Mouse (Mus musculus) kidney, adult 9 months (tissue): ENCODE measurements around the gene Polr2a.

Experiments used
- DNase-seq: peaks from one replicate; pipeline ENCODE4 v3.0.0; 2022

The Polr2a gene

DNA sequence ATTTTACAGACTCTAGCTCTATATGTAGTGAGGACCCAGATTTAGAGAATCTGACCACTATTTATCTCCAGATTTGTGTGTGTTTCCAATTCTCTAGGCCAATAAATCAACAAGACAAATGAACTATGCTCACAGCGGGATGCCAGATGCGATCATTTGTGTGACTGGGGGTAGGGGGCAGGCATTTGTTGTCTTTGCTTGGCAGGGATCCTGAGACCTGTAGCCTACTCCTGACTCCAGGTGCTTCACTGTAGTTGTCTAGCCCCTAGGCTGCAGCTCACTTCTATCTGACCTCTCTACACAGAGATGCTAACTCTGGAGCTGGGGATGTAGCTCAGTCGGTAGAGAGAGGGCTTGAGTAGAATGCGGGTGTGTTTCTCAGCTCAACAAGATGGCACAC lies 23.4 kb upstream of the Polr2a start:
- no peak for DNase-seq

DNA sequence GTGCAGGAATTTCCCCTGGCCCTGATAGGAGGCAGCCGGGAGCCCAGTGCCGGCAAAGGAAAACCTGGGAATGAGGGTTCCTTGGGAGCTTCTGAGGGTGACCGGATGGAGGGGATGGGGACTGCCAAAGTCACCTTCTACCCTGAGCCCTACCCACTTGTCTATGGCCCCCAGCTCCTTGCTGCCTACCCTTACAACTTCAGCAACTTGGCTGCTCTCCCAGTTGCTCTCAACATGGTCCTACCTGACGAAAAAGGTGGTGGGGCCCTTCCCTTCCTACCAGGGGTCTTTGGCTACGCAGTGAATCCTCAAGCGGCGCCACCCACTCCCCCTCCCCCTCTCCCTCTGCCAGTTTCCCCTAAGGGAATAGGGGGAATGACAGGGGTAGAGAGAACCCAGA lies 20.5 kb upstream of the Polr2a start:
- no peak for DNase-seq

DNA sequence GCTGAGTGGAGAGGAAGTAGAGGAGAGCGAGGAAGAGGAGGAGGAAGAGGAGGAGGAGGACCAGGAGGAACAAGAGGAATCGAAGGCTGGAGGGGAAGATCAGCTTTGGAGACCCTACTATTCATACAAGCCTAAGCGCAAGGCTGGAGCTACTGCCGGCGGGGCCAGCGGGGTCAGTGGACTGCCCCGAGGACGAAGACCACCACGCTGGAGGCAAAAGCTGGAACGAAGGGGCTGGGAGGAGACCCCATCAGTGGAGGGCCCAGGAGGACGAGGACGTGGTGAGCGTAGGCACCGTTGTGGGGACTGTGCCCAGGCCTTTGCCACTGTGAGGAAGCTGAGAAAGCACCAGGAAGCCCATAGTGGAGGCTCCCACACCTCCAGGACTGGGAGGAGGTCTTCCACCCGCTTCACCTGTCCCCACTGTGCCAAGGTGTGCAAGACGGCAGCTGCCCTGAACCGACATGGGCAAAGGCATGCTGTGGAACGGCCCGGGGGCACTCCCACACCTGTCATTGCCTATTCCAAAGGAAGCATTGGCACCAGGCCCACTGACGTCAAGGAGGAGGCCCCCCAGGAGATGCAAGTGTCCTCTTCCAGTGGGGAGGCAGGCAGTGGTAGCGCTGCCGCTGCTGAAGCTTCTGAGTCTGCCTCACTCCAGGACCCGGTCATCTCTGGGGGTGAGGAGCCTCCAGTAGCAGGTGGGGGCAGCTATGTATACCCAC lies 20.0 kb upstream of the Polr2a start:
- DNase-seq = no peak

DNA sequence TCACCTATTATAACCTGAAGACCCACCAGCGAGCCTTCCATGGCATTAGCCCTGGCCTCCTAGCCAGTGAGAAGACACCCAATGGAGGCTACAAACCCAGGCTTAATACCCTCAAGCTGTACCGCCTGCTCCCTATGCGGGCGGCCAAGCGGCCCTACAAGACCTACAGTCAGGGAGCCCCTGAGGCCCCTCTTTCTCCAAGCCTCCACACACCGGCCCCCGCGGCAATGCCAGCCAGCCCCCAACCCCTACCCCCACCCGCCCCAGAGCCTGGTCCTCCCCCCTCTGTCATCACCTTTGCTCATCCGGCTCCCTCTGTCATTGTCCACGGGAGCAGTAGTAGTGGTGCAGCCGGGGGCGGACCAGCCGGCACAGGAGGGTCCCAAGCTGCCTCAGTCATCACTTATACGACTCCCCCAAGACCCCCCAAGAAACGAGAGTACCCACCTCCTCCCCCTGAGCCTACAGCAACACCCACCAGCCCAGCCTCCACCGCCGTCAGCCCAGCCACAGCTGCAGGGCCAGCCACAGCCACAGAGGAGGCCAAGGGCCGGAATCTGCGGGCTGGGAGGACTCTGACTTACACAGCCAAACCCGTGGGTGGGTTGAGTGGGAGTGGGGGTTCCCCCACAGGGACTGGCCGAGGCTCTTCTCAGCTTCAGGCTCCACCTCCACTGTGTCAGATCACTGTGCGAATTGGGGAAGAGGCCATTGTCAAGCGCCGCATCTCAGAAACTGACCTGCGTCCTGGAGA lies 19.2 kb upstream of the Polr2a start:
- DNase-seq = no peak

DNA sequence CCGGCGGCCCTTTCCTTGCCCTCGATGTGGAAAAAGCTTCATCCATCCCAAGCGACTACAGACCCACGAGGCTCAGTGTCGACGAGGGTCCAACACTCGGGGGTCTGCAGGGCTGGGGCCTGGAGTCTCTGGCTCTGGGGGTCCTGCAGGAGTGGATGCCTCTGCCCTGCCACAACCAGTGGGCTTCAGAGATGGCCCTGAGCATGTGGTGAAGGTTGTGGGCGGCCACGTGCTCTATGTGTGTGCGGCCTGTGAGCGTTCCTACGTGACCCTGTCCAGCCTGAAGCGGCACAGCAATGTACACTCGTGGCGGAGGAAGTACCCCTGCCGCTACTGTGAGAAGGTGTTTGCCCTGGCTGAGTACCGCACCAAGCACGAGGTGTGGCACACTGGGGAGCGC lies 18.1 kb upstream of the Polr2a start:
- no peak for DNase-seq

DNA sequence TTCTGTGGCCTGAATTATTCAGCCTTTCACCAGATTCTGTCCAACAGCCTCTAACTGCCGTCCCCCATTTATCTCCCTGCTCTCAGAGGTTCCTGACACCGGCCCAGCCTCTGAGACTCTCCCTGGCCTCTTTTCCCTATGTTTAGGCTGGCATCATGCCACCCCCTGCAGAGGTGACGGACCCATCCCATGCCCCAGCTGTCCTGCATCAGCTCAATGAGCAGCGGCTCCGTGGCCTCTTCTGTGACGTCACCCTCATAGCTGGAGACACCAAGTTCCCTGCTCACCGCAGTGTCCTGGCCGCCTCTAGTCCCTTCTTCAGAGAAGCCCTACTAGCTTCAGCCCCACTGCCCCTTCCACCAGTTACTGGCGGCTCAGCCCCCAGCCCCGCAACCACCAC lies 17.3 kb upstream of the Polr2a start:
- no peak for DNase-seq

DNA sequence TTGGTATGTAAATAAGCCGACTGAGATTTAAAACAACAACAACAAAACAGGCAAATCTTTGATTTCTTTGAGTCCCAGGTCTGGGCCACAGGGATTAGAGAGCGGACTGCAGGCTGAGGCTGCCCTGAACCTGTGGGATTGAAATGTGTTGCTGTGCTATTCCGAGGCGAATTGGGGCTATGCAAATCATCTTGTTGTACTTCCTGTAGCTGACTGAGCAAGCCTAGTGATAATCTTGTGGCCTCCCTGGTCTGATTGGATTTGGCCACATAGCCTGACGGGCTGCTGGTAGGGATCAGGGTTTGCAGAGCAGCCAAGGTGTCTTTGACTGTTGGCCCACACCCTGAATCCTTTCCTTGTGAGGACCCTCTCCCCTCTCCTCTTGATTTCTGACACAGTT lies 16.5 kb upstream of the Polr2a start:
- DNase-seq = no peak

DNA sequence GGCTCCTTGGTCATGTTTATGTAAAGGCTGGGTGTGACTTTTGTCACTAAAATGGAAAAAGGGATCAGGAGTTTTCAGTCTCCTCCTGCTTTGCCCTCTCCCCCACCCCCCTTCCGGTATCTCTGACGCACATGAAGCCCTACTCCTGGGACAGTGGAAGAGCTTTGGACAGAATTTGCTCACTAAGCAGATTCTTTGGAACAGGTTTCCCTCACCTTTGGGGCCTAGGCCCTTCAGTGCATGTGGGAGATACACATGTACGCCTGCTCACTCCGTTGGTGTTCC lies 9.1 kb upstream of the Polr2a start:
- peak; percentile 19 for DNase-seq

DNA sequence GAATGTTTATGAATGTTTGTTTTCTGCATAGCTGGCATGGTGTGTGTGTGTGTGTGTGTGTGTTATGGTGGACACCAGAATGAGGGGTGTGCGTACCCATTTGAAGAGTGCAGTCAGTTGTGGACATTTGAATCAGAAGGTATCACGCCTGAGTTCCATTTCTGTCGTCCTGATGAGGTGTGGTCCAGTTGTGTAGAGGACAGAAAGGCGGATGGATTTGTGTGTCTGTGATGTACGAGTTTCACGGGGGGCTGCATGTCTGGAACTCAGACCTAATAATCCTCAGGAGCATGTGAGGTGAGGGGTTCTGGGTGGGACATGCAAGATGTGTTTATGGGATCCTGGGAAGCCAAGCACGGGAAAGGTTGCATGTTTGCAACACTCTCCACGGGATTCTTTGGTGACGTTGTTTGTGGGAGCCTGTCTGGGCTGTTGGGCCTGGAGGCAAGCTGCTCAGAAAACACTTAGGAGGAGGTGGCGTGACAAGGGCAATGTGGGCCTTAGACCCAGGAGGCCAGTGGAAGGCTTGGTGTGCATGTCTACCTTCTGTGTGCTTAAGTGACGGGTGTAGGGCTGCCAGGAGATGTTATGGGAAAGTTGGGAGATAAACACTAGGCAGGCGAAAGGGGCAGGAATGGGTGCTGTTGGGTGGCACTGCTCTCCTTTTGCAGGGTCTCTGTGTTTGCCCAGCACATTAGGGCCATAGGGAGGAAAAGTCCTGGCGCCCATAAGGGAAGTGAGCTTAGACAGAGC lies 8.6 kb upstream of the Polr2a start:
- peak; percentile 20 for DNase-seq

DNA sequence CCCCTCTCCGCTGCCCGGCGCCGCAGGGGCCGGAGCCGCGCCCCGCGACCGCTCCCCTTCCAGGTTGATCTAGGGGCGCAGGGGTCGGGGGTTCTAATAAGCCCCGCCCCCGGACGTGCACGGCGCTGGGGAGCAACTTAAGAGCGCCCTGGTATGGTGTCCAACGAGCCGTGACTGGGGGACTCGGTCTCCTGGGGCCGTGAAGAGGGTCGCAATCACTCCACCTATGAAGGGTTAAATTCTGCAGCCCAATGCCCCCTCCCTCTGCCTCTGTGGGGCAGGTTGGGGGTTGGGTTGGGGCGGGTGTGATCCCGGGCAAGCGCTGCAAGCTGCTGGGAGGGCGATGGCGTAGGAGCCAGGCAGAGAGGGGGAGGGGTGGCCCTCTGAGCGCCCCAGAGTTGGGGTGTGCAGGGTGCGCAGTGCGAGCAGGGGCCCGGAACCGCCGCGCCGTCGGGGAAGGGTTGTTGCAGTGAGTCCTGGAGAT lies 7.7 kb upstream of the Polr2a start:
- DNase-seq = peak; percentile 68

DNA sequence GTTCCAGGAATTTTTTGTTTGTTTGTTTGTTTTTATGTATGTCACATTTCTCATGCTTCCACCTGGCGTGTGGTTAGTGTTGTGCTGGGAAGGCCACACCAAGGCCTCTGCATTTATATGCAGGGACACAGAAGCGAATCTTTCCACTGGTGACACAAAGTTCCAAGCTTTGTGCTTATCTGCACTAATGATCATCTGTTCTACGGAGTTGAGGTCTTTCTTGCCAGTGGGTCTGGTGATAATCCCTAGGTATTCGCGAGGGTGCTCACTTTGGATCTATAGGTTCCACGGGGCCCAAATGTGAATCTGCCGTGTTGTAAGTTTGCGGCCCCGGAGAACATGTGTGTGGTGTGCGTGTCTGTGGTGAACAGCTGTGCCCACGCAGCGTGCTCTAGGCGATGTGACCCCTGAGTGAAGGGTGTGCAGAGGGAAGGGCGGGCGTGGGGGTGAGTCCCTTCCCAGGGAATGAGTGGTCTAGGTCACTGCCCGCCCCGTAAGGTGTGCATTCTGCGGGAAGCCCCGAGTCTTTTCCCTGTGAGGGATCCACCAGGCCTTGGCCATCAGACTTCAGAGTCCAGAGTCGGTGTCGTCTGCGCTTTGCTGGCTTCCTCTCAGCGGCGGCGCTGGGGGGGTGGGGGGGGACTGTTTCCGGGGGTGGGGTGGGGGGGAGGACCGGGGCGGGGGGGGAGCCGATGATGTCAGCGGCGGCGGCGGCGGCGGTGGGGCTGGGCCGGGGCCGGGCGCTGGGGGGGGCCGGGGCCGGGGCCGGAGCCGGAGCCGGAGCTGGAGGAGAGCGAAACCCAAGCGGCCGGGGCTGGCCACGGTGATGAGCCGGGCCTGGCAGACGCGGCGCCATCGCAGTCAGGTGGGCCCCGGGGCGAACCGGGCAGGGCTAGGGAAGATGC lies 7.0 kb upstream of the Polr2a start, which contains the start of gene Zbtb4:
Zbtb4 (plus strand) TSS at position 692 of the 905 bp plus-strand sequence.
- DNase-seq = peak; percentile 49

DNA sequence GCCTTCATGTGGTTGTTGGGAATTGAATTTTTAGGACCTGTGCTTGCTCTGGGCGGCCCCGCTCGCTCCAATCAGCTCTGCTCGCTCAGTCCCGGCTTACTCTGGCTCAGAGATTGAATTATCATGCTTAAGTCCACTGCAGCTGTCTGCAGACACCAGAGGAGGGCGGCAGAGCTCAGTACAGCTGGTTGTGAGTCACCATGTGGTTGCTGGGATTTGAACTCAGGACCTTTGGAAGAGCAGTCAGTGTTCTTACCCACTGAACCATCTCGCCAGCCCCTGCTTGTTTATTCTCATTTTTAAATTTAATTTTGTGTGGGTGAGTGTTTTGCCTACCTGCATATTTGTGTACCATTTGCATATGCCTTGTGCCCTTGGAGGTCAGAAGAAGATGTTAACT lies 5.1 kb upstream of the Polr2a start:
- DNase-seq = no peak

DNA sequence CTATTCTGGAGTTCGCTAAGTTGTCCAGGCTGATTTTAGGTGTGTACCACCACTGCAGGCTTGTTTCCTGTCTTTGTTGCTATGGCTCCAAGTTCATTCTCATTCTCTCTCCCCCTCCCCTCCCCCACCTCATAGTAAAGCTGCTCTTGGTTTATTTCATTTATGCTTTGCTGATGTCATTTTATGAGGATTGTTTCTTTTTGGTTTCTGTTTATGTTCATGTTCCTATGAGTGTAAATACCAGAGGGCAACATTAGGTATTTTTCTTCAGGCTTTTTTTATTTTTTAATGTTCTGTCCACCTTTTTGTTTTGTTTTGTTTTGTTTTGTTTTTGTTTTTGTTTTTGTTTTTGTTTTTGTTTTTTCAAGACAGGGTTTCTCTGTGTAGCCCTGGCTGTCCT lies 3.4 kb upstream of the Polr2a start, which contains the start of gene Slc35g3:
Slc35g3 (minus strand) TSS at position 101 of the 400 bp plus-strand sequence.
- no peak for DNase-seq

DNA sequence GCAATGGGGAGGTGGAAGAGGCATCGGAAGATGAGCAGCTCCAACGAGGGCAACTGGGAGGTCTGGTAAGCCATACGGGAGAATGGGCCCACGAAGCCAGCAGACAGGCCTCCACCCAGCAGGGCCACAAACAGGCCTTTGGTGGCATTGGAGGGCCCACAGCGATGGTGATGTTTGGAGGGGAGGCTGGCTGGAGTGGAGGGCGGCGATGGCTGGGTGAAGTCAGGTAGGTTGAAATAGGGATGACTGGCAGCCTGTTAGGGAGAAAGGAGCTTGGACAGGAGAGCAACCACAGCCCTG lies 2.4 kb upstream of the Polr2a start:
- DNase-seq = no peak

DNA sequence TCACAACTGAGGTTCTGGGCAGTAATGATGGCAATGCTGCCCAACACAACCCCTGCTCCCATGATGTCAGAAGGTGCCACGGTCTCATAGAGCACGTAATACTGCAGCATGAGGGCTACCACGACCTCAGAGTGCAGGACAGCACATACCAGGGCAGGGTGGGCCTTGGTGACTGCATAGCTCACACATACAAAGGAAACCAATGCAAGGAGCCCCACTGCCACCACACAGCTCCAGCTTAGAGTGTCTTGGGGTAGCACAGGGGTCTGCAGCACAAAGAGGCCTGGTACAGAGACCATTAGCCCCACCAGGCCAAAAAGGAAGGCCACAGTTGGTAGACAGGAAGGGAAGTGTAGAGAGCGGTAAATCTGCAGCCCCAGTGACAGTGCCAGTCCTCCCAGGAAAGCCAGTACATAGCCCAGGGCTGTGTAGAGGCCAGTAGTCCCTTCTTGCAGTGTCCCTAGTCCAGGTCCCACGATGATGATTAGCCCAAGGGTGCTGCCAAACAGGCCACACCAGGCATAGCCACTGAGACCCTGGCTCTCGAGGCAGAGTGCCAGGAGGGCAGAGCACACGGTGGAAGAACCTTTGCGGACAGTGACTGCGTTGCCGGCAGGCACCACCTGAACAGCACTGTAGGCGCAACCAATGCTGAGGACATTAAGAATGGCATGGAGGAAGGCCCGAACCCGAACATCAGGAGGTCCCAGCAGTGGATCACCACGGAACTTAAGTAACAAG lies 1.9 kb upstream of the Polr2a start:
- DNase-seq = peak; percentile 28

DNA sequence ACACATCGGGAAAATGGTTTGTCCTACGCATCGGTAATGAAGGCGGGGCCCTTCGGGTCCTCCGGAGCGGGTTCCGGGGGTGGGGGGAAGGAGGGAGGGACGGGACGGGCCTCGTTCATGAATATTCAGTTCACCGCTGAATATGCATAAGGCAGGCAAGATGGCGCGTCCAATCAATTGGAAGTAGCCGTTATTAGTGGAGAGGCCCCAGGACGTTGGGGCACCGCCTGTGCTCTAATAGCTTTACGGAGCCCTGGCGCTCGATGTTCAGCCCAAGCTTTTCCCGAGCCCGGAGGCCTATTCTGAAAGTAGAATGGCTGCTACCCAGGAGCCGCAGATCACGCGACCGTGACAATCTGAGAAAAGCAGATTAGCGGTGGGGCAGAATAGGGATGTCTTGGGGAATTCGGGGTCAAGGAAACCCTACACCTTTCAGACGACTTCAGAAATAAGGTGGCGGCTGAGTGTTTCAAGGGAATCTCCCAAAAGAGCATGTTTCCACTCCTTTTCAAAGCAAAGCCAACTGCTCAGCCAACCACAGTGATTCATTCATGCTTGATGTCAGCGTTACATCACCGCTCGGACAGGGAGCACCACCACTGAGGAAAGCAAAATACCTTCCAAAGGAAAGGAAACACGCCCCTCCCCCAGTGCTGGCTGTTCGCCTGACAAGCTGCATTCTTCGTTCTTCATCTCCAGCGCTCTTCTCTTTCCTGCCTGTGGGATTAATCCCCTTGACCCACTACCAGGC lies 709 bp upstream of the Polr2a start:
- DNase-seq = peak; percentile 94

DNA sequence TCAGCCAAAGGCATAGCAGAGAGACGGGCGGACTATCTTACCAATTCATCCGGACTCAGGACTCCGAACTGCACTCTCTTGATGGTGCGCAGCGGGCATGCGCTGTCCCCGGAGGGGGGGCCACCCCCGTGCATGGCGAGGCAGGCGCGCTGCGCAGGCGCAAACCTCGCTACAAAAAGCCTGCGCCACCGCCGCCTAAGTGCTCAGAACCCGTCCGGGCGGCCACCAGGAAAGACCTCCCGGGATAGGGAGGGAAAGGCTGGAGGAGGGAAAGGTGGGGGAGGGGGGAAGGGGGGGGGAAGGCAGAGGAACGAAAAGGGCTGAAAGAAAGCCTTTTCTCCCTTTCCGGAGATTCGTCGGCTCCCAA lies 364 bp downstream of the Polr2a start:
- DNase-seq = peak; percentile 97

DNA sequence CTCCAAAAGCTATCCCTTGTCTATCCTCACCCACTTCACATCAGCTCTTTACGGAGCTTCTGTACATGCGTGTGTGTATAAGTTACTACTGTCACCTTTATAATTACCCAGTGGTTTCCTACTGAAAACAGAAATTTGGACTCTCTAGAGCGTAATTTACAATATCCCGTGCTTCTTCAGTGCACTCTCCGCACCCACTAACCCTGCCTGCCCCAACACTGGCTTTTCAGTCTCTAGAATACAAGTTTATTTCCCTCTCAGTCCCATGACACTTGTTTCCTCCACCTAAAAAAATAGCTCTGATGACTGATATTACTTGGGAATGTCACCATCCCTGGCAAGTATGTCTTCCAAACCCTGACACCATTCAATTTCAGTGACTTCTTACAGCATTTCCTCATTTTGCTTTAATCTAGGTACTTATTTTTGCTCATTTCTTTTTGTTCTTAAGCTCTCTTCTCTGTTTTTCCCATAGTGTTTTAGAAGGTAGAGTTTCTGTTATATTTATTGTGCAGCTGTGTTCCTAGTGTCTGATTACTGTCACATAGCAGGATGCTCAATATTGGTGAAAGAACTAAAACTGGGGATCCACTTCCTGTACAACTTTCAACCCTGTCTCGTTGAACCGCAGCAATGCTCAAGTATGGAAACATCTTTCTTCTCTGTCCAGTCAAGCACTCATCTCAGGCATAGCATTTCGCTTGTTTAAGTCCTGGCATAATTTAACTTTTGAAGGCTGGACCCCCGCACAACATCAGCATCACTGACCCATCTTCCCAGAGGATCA lies 941 bp downstream of the Polr2a start:
- DNase-seq = peak; percentile 17

DNA sequence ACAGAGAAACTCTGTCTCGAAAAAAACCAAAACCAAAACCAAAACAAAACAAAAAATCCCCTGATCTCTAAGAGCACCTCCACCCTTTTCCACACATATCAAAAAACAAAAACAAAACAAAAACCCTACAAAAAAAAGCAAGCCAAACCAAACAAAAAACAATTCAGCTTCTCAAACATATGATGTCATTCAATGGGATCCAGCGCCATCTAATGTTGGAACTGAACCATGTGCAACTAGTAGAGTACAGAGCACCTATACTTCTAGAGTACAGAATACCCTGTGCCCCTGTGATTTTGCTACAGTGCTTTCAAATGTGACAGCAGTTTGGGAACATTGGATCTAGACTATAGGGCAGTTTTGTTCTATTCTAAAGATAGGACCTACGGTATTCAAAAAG lies 3.7 kb downstream of the Polr2a start:
- DNase-seq = peak; percentile 54

DNA sequence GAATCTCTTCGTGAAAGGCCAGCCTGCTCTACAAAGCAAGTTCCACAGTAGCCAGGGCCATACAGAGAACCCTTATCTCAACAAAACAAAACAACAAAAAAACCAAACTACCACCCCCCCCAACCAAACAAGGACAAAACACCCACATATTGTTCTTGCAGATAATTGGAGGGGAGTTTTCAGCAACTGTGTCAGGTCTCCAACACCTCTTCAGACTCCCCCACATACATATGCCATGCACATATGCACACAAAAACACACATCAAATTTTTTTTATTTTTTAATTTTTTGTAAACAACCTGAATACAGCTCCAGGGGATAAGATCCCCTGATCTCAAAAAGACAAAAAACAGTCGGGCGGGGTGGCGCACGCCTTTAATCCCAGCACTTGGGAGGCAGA lies 4.2 kb downstream of the Polr2a start:
- DNase-seq = no peak

DNA sequence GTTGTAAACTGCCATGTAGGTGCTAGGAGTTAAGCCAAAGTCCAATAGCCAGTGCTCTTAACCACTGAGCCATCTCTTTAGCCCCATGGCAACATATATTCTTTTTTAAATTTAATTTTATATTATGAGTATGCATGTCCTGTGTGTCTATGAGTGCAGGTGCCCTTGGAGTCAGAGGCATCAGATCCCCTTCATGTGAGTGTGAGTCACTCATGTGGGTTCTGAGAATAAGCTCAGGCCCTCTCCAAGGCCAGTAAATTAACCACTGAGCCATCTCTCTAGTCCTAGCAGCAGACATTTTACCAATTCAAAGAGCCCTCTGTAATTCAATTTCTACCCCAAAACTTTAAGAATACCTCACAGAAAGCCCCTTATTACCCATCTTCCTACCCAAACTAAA lies 5.8 kb downstream of the Polr2a start:
- DNase-seq = no peak
